Mouse (Mus musculus) liver, adult 2 months (tissue): ENCODE data around the gene Man2b1. TPM values are rescaled to one million over a fixed set of nuclear protein-coding genes. Genes with fewer than 3 reads are reported as not detected.

Source experiments
- DNase-seq: peaks from one replicate; pipeline ENCODE4 v3.0.0-alpha.2; 2011; ENCODE audit warnings: low read depth, low spot score; ENCODE audit errors: extremely low read depth
- H3K27ac ChIP-seq: fragments of 200-500 bp; replicated peaks from 2 replicates; pipeline ENCODE4 v1.5.1; 2012; ENCODE audit warnings: low read depth, mild to moderate bottlenecking, control low read depth, inconsistent platforms, low read length; ENCODE audit not compliant: insufficient read depth
- H3K27me3 ChIP-seq: fragments of 200-500 bp; 2 replicates; pipeline ENCODE4 v1.6.1; 2012; ENCODE audit warnings: mild to moderate bottlenecking, moderate library complexity, low read length, inconsistent platforms; ENCODE audit not compliant: control insufficient read depth, insufficient read depth
- H3K36me3 ChIP-seq: fragments of 200-500 bp; 2 replicates; pipeline ENCODE4 v1.6.1; 2012; ENCODE audit warnings: low read length, inconsistent platforms; ENCODE audit not compliant: control insufficient read depth, insufficient read depth
- H3K4me1 ChIP-seq: fragments of 200-500 bp; 2 replicates; pipeline ENCODE4 v1.6.1; 2011; ENCODE audit warnings: low read length; ENCODE audit not compliant: control insufficient read depth, insufficient read depth
- H3K4me3 ChIP-seq: fragments of 200-500 bp; 2 replicates; pipeline ENCODE4 v1.5.1; 2011; ENCODE audit warnings: low read depth, mild to moderate bottlenecking, control low read depth, low read length, moderate library complexity; ENCODE audit not compliant: insufficient read depth
- H3K79me2 ChIP-seq: fragments of 200-500 bp; 2 replicates; pipeline ENCODE4 v1.6.1; 2012; ENCODE audit warnings: inconsistent platforms, mild to moderate bottlenecking, low read length, moderate library complexity; ENCODE audit not compliant: control insufficient read depth, insufficient read depth
- H3K9ac ChIP-seq: fragments of 200-500 bp; 2 replicates; pipeline ENCODE4 v1.6.1; 2012; ENCODE audit warnings: low read depth, mild to moderate bottlenecking, control low read depth, inconsistent platforms, low read length
- CTCF ChIP-seq: fragments of 200-500 bp; IDR thresholded peaks from 2 replicates; pipeline ENCODE4 v1.5.1; 2011; ENCODE audit warnings: low read depth, low read length, control low read depth
- POLR2A ChIP-seq: fragments of 200-500 bp; IDR thresholded peaks from 2 replicates; pipeline ENCODE4 v1.6.1; 2011; ENCODE audit warnings: low read length, control low read depth; ENCODE audit not compliant: insufficient read depth; ENCODE audit errors: extremely low read depth
- WGBS: fragments of 180-500 bp; shearing (Covaris S2); methylation state at CpG from one replicate; pipeline ENCODE4 v1.1.7; 2018; 5-methylcytosine and 5-hydroxymethylcytosine counted together
- polyA plus RNA-seq: library from polyadenylated mRNA; depleted of rRNA; stranded (reverse); fragments of >200 nt; gene quantifications from 2 replicates; pipeline ENCODE4 v1.2.3, GENCODE M21; 2012; rRNA removed
- total RNA-seq: library from RNA; depleted of rRNA; stranded (reverse); fragments of >200 nt; gene quantifications from 2 replicates; pipeline ENCODE4 v1.2.3, GENCODE M21; 2014; rRNA removed

The Man2b1 gene
- total and polyA plus RNA-seq, 2 experiments = 57.2 to 69.5 TPM

DNA sequence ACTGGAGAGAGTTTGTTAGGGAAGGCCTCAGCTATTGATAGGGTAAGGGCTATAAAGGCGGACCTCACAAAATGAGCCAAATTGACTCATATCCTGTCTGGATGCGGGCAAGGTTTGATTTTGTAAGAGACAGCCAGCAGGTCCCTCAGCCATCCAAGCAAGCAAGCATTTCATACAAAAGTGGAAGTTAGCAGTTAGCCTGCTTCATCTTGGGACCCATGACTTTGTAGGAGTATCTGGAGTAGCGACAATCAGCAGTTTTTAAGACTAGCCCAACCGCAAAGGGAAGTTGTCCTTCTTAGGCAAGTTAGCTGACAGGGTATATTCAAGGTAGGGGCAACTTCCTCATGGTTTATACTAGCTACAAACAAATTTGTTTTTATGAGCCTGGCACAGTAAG lies 59.4 kb downstream of the Man2b1 start:
- Histone ChIP-seq H3K4me3 (no peak overlapping the region), H3K4me1 (peaks cover 2% of the 10 kb centered on the region; the same call in 1 of the 2 replicates), H3K27me3 (no peaks in the 10 kb centered on the region), H3K27ac (no peak overlapping the region), H3K79me2 (no peaks in the 10 kb centered on the region), H3K9ac (no peak overlapping the region), H3K36me3 (no peaks in the 10 kb centered on the region)
- DNase-seq = peak; percentile 54
- WGBS = 92% methylated on average over 4 of the region's 4 CpGs
- TF ChIP-seq CTCF = no peak
- TF ChIP-seq POLR2A = no peak

Other genes with a start within 250 kb of the Man2b1 start
- gene Rad23a, start 242.6 kb upstream of the Man2b1 start, total RNA-seq = 28.2 and 40.7 TPM in 2 replicates
- gene Rad23a, start 242.6 kb upstream of the Man2b1 start, polyA plus RNA-seq = 52.0 and 68.4 TPM in 2 replicates
- 411 and 458 TPM in 2 replicates for gene Calr, start 236.3 kb upstream of the Man2b1 start, total RNA-seq
- 308 and 349 TPM in 2 replicates for gene Calr, start 236.3 kb upstream of the Man2b1 start, polyA plus RNA-seq
- 11.0 and 13.6 TPM in 2 replicates for gene Farsa, start 226.3 kb upstream of the Man2b1 start, total RNA-seq
- gene Farsa, start 226.3 kb upstream of the Man2b1 start, polyA plus RNA-seq = 24.1 and 32.4 TPM in 2 replicates
- gene Syce2, start 211.2 kb upstream of the Man2b1 start, total RNA-seq = 1.1 and 1.6 TPM in 2 replicates
- 0.92 and 1.0 TPM in 2 replicates for gene Syce2, start 211.2 kb upstream of the Man2b1 start, polyA plus RNA-seq
- gene Gcdh, start 189.3 kb upstream of the Man2b1 start, total RNA-seq = 461 and 560 TPM in 2 replicates
- 1,882 and 2,081 TPM in 2 replicates for gene Gcdh, start 189.3 kb upstream of the Man2b1 start, polyA plus RNA-seq
- gene Klf1, start 181.3 kb upstream of the Man2b1 start, total RNA-seq = 4.8 and 5.8 TPM in 2 replicates
- gene Klf1, start 181.3 kb upstream of the Man2b1 start, polyA plus RNA-seq = 5.2 and 6.6 TPM in 2 replicates
- 13.0 and 16.1 TPM in 2 replicates for gene Dnase2a, start 174.7 kb upstream of the Man2b1 start, total RNA-seq
- gene Dnase2a, start 174.7 kb upstream of the Man2b1 start, polyA plus RNA-seq = 16.1 and 20.0 TPM in 2 replicates
- gene Mast1, start 145.9 kb upstream of the Man2b1 start, total RNA-seq = 0.09 and 0.13 TPM in 2 replicates
- 0.25 and 0.43 TPM in 2 replicates for gene Mast1, start 145.9 kb upstream of the Man2b1 start, polyA plus RNA-seq
- gene Rtbdn, start 136.3 kb upstream of the Man2b1 start, total RNA-seq = not detected in 2 replicates
- gene Rtbdn, start 136.3 kb upstream of the Man2b1 start, polyA plus RNA-seq = not detected in 2 replicates
- not detected in 2 replicates for gene Gm49661, start 113.8 kb upstream of the Man2b1 start, total RNA-seq
- gene Gm49661, start 113.8 kb upstream of the Man2b1 start, polyA plus RNA-seq = 1.0 TPM in 1 of 2 replicates, not detected in the other
- gene Prdx2, start 113.7 kb upstream of the Man2b1 start, total RNA-seq = 135 and 157 TPM in 2 replicates
- gene Prdx2, start 113.7 kb upstream of the Man2b1 start, polyA plus RNA-seq = 110 and 142 TPM in 2 replicates
- gene Rnaseh2a, start 113.5 kb upstream of the Man2b1 start, total RNA-seq = 17.1 and 24.5 TPM in 2 replicates
- gene Rnaseh2a, start 113.5 kb upstream of the Man2b1 start, polyA plus RNA-seq = 25.6 and 28.3 TPM in 2 replicates
- gene Junb, start 104.6 kb upstream of the Man2b1 start, total RNA-seq = 29.5 and 45.6 TPM in 2 replicates
- 12.3 and 17.9 TPM in 2 replicates for gene Junb, start 104.6 kb upstream of the Man2b1 start, polyA plus RNA-seq
- 12.4 and 14.2 TPM in 2 replicates for gene Hook2, start 92.7 kb upstream of the Man2b1 start, total RNA-seq
- 9.6 and 12.5 TPM in 2 replicates for gene Hook2, start 92.7 kb upstream of the Man2b1 start, polyA plus RNA-seq
- gene Best2, start 68.7 kb upstream of the Man2b1 start, total RNA-seq = not detected in 2 replicates
- 0.06 TPM in 1 of 2 replicates, not detected in the other for gene Best2, start 68.7 kb upstream of the Man2b1 start, polyA plus RNA-seq
- gene Asna1, start 58.0 kb upstream of the Man2b1 start, total RNA-seq = 30.3 and 33.8 TPM in 2 replicates
- gene Asna1, start 58.0 kb upstream of the Man2b1 start, polyA plus RNA-seq = 60.0 and 71.6 TPM in 2 replicates
- 83.2 and 94.1 TPM in 2 replicates for gene Trir, start 56.4 kb upstream of the Man2b1 start, total RNA-seq
- 69.5 and 80.8 TPM in 2 replicates for gene Trir, start 56.4 kb upstream of the Man2b1 start, polyA plus RNA-seq
- 15.4 and 23.3 TPM in 2 replicates for gene Tnpo2, start 46.4 kb upstream of the Man2b1 start, total RNA-seq
- gene Tnpo2, start 46.4 kb upstream of the Man2b1 start, polyA plus RNA-seq = 28.8 and 33.1 TPM in 2 replicates
- gene Fbxw9, start 23.2 kb upstream of the Man2b1 start, total RNA-seq = 19.9 and 21.9 TPM in 2 replicates
- gene Fbxw9, start 23.2 kb upstream of the Man2b1 start, polyA plus RNA-seq = 55.2 and 75.4 TPM in 2 replicates
- gene Gm5741, start 15.3 kb upstream of the Man2b1 start, total RNA-seq = not detected in 2 replicates
- gene Gm5741, start 15.3 kb upstream of the Man2b1 start, polyA plus RNA-seq = 0.70 TPM in 1 of 2 replicates, not detected in the other
- 14.8 and 15.1 TPM in 2 replicates for gene Dhps, start 11.5 kb upstream of the Man2b1 start, total RNA-seq
- gene Dhps, start 11.5 kb upstream of the Man2b1 start, polyA plus RNA-seq = 14.4 and 20.6 TPM in 2 replicates
- gene Wdr83os, start 2.5 kb upstream of the Man2b1 start, total RNA-seq = 26.3 and 33.0 TPM in 2 replicates
- 111 and 126 TPM in 2 replicates for gene Wdr83os, start 2.5 kb upstream of the Man2b1 start, polyA plus RNA-seq
- 12.2 and 15.5 TPM in 2 replicates for gene Wdr83, start 2.0 kb upstream of the Man2b1 start, total RNA-seq
- 22.5 and 26.2 TPM in 2 replicates for gene Wdr83, start 2.0 kb upstream of the Man2b1 start, polyA plus RNA-seq
- gene Zfp791, start 39.8 kb downstream of the Man2b1 start, total RNA-seq = 2.7 and 2.8 TPM in 2 replicates
- 0.38 and 0.49 TPM in 2 replicates for gene Zfp791, start 39.8 kb downstream of the Man2b1 start, polyA plus RNA-seq
- gene Cks1brt, start 68.7 kb downstream of the Man2b1 start, total RNA-seq = not detected in 2 replicates
- gene Cks1brt, start 68.7 kb downstream of the Man2b1 start, polyA plus RNA-seq = not detected in 2 replicates
- gene Olfr371, start 142.7 kb downstream of the Man2b1 start, total RNA-seq = not detected in 2 replicates
- not detected in 2 replicates for gene Olfr371, start 142.7 kb downstream of the Man2b1 start, polyA plus RNA-seq
- gene Orc6, start 216.4 kb downstream of the Man2b1 start, total RNA-seq = 7.5 and 7.6 TPM in 2 replicates
- 2.4 and 3.2 TPM in 2 replicates for gene Orc6, start 216.4 kb downstream of the Man2b1 start, polyA plus RNA-seq
- gene Vps35, start 216.5 kb downstream of the Man2b1 start, total RNA-seq = 81.3 and 88.0 TPM in 2 replicates
- gene Vps35, start 216.5 kb downstream of the Man2b1 start, polyA plus RNA-seq = 9.3 and 10.7 TPM in 2 replicates